Mouse (Mus musculus) WW6 (cell line): ENCODE results near the gene Ticam1.

Source experiments
- DNase-seq: peaks from one replicate; pipeline ENCODE4 v3.0.0-alpha.2; 2013; ENCODE audit warnings: low read depth, low spot score

Ticam1 gene

GRCm38 (mm10) chr17:56276643-56277566 lies at the start of gene Ticam1:
Gene Ticam1 (minus strand): TSS chr17:56276786.
- DNase-seq = peak; percentile 75

DNA sequence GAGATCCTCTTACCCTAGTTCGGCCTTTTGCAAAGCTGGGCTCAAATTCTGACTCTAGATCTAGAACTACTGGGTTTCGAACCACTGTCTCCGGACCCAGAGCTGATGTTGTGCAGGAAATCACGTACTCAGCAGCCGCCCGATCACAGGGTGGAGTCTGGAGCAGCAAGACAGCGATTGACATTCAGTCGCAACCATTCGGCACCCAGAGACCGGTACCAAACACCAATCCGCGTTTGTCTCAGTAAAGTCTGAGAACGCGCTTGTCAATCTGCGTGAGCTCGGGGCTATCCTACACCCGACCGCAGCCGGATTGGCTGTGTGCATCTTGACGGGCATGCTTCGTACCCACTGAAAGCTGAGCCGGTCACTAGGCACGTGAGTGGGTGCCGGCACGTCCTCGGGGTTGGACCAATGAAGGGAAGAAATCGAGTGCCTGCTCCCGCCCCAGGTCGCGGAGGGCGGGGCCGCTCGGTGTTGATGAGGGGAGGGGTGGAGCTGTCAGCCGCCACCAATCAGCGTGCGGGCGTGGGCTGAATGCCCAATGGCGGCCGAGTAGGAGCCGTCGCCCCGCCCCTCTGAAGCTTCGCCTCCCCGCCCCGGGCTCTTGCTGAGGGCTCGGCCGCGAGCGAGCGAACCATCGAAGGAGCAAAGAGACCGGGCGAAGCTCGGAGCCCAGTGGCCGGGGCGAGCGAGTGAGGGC lies 49.0 kb upstream of the Ticam1 start, which contains the start of gene Kdm4b:
TSS of gene Kdm4b (plus strand) at position 613 of the 703 bp plus-strand sequence.
- DNase-seq = peak; percentile 98

DNA sequence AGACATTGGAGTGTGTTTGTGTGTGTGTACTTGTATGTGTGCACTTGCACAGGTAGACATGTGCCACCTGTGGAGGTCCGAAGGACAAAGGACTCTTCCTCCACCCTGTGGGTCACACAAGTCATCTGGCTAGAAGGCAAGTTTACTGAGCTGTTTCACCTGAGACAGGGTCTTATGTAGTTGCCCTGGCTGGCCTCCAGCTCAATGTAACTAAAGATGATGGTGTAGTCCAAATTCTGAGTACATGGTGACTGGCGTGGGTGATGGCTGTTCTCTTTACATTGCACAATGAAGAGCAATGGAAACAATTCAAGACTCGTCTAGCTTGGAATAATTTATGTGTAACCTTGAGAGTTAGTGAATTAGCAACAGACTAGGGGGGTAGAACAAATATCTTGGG lies 47.8 kb upstream of the Ticam1 start:
- no peak for DNase-seq

DNA sequence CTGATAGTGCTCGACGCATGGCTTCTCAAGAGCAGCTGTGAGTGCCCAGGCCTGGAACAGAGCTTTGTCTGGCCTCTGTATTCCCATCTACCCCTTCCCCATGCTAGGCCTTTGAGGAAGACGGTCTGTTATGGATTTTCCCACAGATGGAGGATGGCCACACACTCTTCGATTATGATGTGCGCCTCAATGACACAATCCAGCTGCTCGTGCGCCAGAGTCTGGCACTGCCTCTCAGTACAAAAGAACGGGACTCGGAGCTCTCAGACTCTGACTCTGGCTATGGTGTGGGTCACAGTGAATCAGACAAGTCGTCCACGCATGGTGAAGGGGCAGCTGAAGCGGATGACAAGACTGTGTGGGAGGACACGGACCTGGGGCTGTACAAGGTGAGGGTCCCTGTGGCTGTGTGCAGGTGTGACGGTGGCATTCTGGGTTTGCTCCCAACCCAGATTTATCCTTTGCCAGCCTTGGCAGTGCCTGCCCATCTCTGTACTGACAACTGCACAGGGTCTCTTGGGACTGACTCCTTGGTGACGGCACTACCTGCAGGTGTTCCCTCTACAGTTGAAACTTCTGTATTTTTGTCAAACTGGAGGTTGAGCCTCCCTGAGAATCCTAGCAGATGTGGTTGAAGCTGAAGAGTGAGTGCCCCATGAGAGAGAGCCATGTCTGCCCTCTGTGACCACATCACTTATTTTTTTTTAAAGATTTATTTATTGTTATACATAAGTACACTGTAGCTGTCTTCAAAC lies 32.8 kb upstream of the Ticam1 start:
- DNase-seq = no peak

GRCm38 (mm10) chr17:56308088-56308487 lies 31.5 kb upstream of the Ticam1 start:
- DNase-seq = no peak

GRCm38 (mm10) chr17:56305826-56306225 lies 29.2 kb upstream of the Ticam1 start:
- no peak for DNase-seq

DNA sequence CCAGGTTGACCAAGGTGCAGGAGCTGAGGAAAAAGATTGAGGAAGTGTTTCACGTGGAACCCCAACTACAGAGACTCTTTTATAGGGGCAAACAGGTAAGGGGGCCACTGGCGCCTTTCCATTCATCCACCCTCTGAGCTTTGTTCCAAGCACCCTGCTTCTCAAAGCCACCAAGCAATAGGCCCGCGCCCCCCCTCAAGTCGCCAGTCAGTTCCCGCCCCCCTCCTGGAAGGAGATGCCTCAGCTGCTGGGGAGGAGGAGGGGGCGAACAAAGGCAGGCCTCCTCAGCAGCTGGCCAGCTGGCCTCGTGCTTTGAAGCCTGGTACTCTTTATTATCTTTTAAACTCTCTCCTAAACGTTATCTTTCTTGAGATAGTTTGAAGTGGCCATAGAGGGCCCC lies 28.6 kb upstream of the Ticam1 start:
- no peak for DNase-seq

GRCm38 (mm10) chr17:56304718-56305117 lies 28.1 kb upstream of the Ticam1 start:
- DNase-seq = no peak

- peak; percentile 95 for DNase-seq
These were observed 27.4 kb upstream of the Ticam1 start for GRCm38 (mm10) chr17:56303847-56304586.

- DNase-seq = peak; percentile 79
These were observed 26.7 kb upstream of the Ticam1 start, which contains the start of gene Uhrf1 for GRCm38 (mm10) chr17:56303160-56303846. Gene Uhrf1 (plus strand): TSS chr17:56303321.

DNA sequence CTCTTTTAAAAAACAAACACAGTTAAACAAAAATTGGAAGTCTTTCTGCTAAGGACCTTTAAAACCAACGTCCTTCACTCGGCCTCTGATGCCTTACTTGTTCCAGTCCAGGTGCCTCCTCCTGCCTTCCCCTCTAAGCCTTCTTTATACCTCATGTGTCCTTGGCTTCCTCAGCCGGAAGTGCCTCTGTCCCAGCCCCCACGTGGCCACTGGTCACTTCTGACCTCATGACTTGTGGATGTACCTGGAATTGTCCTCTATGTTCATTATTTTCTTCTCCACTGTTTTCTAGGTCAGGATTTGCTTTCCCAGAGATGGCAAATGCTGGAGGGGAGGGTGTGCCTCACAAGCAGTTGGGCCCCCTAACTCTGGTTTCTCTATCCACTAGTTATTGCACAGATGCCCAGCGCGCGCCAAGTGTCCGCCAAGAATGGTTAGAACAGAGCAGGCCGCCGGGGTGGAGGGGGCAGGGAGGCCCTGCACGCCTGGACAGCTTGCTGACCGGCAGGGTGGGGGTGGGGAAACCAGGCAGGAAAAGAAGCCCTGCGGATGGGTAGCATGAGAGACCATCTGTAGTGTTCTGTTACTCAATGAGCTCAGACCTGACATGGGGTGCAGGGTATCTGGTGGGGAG lies 25.9 kb upstream of the Ticam1 start:
- DNase-seq = no peak

DNA sequence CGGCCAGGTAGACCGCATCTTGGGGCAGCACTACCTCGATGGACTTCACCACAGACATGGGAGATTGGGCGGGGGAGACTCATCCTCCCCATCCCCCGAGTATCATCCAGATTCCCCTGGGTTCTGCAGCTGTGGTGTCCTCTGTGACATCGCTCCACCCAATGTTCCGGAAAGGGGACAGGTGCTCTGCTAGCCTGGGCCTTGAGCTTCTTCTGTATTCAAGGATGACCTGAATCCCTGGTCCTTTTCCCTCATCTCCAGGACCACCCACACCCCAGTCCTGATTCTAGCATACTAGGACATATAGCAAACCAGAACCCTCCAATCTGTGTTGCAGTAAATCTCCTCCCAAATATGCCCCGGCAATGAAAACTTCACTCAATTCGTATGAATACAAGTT lies 23.6 kb upstream of the Ticam1 start, which contains the start of gene Arrdc5:
TSS of gene Arrdc5 (minus strand) at position 101 of the 400 bp plus-strand sequence.
- no peak for DNase-seq

- DNase-seq = no peak
These were observed 21.7 kb upstream of the Ticam1 start for GRCm38 (mm10) chr17:56298238-56298637.

- DNase-seq = no peak
These were observed 19.6 kb upstream of the Ticam1 start for GRCm38 (mm10) chr17:56296201-56296600.

DNA sequence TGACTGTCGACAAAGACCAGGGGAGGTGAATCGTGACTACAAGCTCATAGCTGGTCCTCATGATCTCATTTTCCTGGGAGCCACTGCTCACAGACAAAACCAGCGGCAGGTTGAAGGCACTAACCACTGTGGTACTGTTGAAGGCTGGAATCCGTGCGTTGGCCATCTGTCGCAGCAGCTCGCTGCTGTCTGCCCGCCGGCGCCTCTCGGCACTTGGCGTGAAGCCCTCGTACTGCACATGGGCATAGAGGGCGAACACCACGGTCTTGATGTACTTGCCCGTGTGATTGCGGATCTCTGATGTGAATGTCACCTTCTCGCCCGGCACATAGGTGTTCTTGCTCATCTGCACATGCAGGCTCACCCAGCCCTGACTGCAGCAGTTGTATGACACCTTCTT lies 17.7 kb upstream of the Ticam1 start:
- no peak for DNase-seq

DNA sequence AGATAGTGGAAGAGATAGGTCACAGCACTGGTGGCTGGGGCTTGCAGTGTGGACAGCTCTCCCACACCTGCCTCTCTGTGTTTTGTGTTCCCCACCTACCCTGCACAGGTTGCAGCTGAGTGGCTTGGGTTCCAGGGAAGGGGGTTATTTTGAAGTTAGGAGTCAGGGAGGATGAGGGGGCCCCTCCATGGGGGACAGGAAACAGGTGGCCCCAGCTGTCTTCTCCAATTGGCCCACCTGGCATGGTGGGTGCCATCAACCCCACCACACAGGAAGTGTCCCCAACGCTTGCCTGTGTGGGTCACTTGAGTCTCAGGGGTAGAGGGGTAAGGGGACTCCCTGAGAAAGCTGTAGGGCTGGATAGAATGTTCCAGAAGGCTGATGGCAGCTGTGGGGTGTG lies 16.7 kb upstream of the Ticam1 start:
- no peak for DNase-seq

DNA sequence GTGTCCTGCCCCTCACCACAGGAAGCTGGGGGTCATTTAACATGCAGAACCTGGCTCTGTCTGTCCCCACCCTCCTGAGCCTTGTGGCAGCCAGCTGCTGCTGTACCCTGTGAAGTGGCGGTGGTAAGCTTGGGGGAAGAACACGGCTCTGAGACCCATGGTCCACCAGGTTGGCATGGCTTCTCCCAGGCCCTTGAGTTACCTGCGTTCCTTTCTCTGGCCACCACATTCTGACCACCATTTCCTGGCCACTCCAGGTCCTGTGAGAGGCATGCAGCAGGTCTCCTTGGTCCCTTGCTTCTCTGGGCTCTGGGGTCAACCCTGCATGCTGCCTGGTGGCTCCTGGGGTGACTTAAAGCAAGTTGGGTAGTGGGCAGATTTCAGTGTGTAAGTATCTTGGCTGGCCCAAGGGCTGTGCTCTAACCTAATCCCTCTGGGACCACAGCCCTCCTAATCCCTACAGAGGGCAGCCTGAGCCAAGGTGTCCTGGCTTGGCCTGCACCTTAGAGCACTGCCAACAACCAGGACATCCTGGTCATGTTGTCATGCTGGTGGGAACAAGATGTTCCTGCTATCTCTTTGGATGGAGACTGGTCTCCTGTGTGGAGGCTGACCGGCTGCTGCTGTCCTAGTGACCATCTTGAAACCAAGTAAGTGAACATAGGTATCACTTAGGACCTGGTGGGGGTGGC lies 16.1 kb upstream of the Ticam1 start, which contains the start of gene Plin3:
TSS of gene Plin3 (minus strand) at position 343 of the 692 bp plus-strand sequence.
- no peak for DNase-seq

- DNase-seq = no peak
These were observed 15.4 kb upstream of the Ticam1 start for GRCm38 (mm10) chr17:56291826-56292475.

- peak; percentile 79 for DNase-seq
These were observed 14.6 kb upstream of the Ticam1 start for GRCm38 (mm10) chr17:56291171-56291511.
